Mouse (Mus musculus) heart, embryonic 11.5 days (tissue): ENCODE results near the gene Tcf23. TPM values are rescaled to one million over a fixed set of nuclear protein-coding genes. Genes with fewer than 3 reads are reported as not detected.

Experiments
- ATAC-seq: fragments of 200-750 bp; cut with Nextera tagmentation; replicated peaks from 2 replicates; pipeline ENCODE4 v1.8.0; 2017; ENCODE audit warnings: moderate library complexity; ENCODE audit not compliant: insufficient number of reproducible peaks, low FRiP score, low TSS enrichment
- H3K27ac ChIP-seq: fragments of 300-500 bp; sonication (generic); 2 replicates; pipeline ENCODE4 v1.5.1; 2014; ENCODE audit warnings: mild to moderate bottlenecking, low read depth, low read length
- H3K27me3 ChIP-seq: fragments of 300-500 bp; sonication (generic); 2 replicates; pipeline ENCODE4 v1.6.1; 2014; ENCODE audit warnings: mild to moderate bottlenecking, low read length, mixed read lengths; ENCODE audit not compliant: control insufficient read depth, insufficient read depth
- H3K36me3 ChIP-seq: fragments of 300-500 bp; sonication (generic); 2 replicates; pipeline ENCODE4 v1.6.1; 2014; ENCODE audit warnings: mild to moderate bottlenecking, low read length, moderate library complexity, mixed read lengths; ENCODE audit not compliant: control insufficient read depth, insufficient read depth
- H3K4me1 ChIP-seq: fragments of 300-500 bp; sonication (generic); 2 replicates; pipeline ENCODE4 v1.6.1; 2014; ENCODE audit warnings: low read length; ENCODE audit not compliant: control insufficient read depth, insufficient read depth
- H3K4me2 ChIP-seq: fragments of 300-500 bp; sonication (generic); 2 replicates; pipeline ENCODE4 v1.6.1; 2014; ENCODE audit warnings: mild to moderate bottlenecking, moderate library complexity
- H3K4me3 ChIP-seq: fragments of 300-500 bp; sonication (generic); 2 replicates; pipeline ENCODE4 v1.5.1; 2014; ENCODE audit warnings: low read depth, low read length
- H3K9ac ChIP-seq: fragments of 300-500 bp; sonication (generic); 2 replicates; pipeline ENCODE4 v1.6.1; 2014; ENCODE audit warnings: mild to moderate bottlenecking, low read depth, low read length, moderate library complexity
- H3K9me3 ChIP-seq: fragments of 300-500 bp; sonication (generic); replicated peaks from 2 replicates; pipeline ENCODE4 v1.6.1; 2016; ENCODE audit warnings: low read length; ENCODE audit not compliant: control insufficient read depth
- WGBS: fragments of 180-500 bp; shearing (Covaris S2); extraction: QIAGEN DNeasy Blood & Tissue Kit; methylation state at CpG from one replicate; pipeline ENCODE4 v1.1.7; 2014; ENCODE audit not compliant: insufficient replicate concordance; 5-methylcytosine and 5-hydroxymethylcytosine counted together
- polyA plus RNA-seq: library from polyadenylated mRNA; unstranded; fragments of >200 nt; fragmentation: Nextera tagmentation; extraction: Ambion mirVana; gene quantifications from 2 replicates; pipeline ENCODE4 v1.2.1, GENCODE M21; 2014

The Tcf23 gene
- polyA plus RNA-seq, 1 experiment from 2014 or later, result 0.04 TPM

- WGBS, result 74% methylated on average over 3 of the region's 3 CpGs
- no peak overlapping the region for H3K9ac ChIP-seq
- H3K4me3 ChIP-seq, result no peak overlapping the region
- no peaks in the 10 kb centered on the region for H3K9me3 ChIP-seq
- peaks cover 4% of the 10 kb centered on the region for H3K4me1 ChIP-seq
- ATAC-seq, result no peak
- H3K27me3 ChIP-seq, result no peaks in the 10 kb centered on the region
- H3K27ac ChIP-seq, result no peak overlapping the region
- no peak overlapping the region for H3K4me2 ChIP-seq
- H3K36me3 ChIP-seq, result no peaks in the 10 kb centered on the region
Observed at GRCm38 (mm10) chr5:30963916-30964315, 4.5 kb upstream of the Tcf23 start.

GRCm38 (mm10) chr5:30966189-30966588, 2.3 kb upstream of the Tcf23 start:
- Histone ChIP-seq H3K4me1 (no peaks in the 10 kb centered on the region), H3K27ac (no peak overlapping the region), H3K4me2 (no peak overlapping the region), H3K9ac (no peak overlapping the region), H3K4me3 (no peak overlapping the region), H3K9me3 (no peaks in the 10 kb centered on the region), H3K27me3 (no peaks in the 10 kb centered on the region), H3K36me3 (no peaks in the 10 kb centered on the region)
- no peak for ATAC-seq
- WGBS, result 81% methylated on average over 4 of the region's 4 CpGs

- H3K27me3 ChIP-seq, result no peaks in the 10 kb centered on the region
- no peaks in the 10 kb centered on the region for H3K4me1 ChIP-seq
- no peak for ATAC-seq
- no peak overlapping the region for H3K4me2 ChIP-seq
- WGBS, result 65% methylated on average over 2 of the region's 2 CpGs
- H3K4me3 ChIP-seq, result no peak overlapping the region
- no peak overlapping the region for H3K27ac ChIP-seq
- H3K9me3 ChIP-seq, result no peaks in the 10 kb centered on the region
- no peak overlapping the region for H3K9ac ChIP-seq
- no peaks in the 10 kb centered on the region for H3K36me3 ChIP-seq
Observed at GRCm38 (mm10) chr5:30969440-30969839, 978 bp downstream of the Tcf23 start.

- Histone ChIP-seq H3K4me3 (no peak overlapping the region), H3K4me2 (no peak overlapping the region), H3K36me3 (no peaks in the 10 kb centered on the region), H3K4me1 (no peaks in the 10 kb centered on the region), H3K9ac (no peak overlapping the region), H3K27ac (no peak overlapping the region), H3K27me3 (no peaks in the 10 kb centered on the region), H3K9me3 (no peaks in the 10 kb centered on the region)
- ATAC-seq, result no peak
- WGBS, result 65% methylated on average over 9 of the region's 9 CpGs
Observed at GRCm38 (mm10) chr5:30974870-30975656, 6.6 kb downstream of the Tcf23 start.

GRCm38 (mm10) chr5:30982357-30982756, 13.9 kb downstream of the Tcf23 start:
- H3K4me1 ChIP-seq, result no peaks in the 10 kb centered on the region
- no peak overlapping the region for H3K27ac ChIP-seq
- no peaks in the 10 kb centered on the region for H3K27me3 ChIP-seq
- H3K9ac ChIP-seq, result no peak overlapping the region
- H3K36me3 ChIP-seq, result no peaks in the 10 kb centered on the region
- H3K4me2 ChIP-seq, result no peak overlapping the region
- H3K4me3 ChIP-seq, result no peak overlapping the region
- no peak for ATAC-seq
- no peaks in the 10 kb centered on the region for H3K9me3 ChIP-seq
- WGBS, result 20% methylated on average over 2 of the region's 2 CpGs

- ATAC-seq, result no peak
- no peaks in the 10 kb centered on the region for H3K36me3 ChIP-seq
- H3K4me2 ChIP-seq, result no peak overlapping the region
- no peaks in the 10 kb centered on the region for H3K27me3 ChIP-seq
- no peak overlapping the region for H3K4me3 ChIP-seq
- no peak overlapping the region for H3K27ac ChIP-seq
- no peaks in the 10 kb centered on the region for H3K9me3 ChIP-seq
- 73% methylated on average over 5 of the region's 5 CpGs for WGBS
- peaks cover 6% of the 10 kb centered on the region for H3K4me1 ChIP-seq
- no peak overlapping the region for H3K9ac ChIP-seq
Observed at GRCm38 (mm10) chr5:30992980-30993676, 24.7 kb downstream of the Tcf23 start.

- Histone ChIP-seq H3K4me1 (peaks cover 6% of the 10 kb centered on the region), H3K4me3 (no peak overlapping the region), H3K9me3 (no peaks in the 10 kb centered on the region), H3K27ac (no peak overlapping the region), H3K36me3 (no peaks in the 10 kb centered on the region), H3K27me3 (no peaks in the 10 kb centered on the region), H3K9ac (no peak overlapping the region), H3K4me2 (no peak overlapping the region)
- WGBS, result 68% methylated on average over 3 of the region's 3 CpGs
- no peak for ATAC-seq
Observed at GRCm38 (mm10) chr5:30994074-30994473, 25.6 kb downstream of the Tcf23 start.

GRCm38 (mm10) chr5:30994910-30995635, 26.6 kb downstream of the Tcf23 start:
- no peaks in the 10 kb centered on the region for H3K36me3 ChIP-seq
- ATAC-seq, result no peak
- H3K4me3 ChIP-seq, result no peak overlapping the region
- H3K4me2 ChIP-seq, result no peak overlapping the region
- H3K9ac ChIP-seq, result peak overlapping the region; percentile 46; the same call in 1 of the 2 replicates
- H3K27ac ChIP-seq, result peak overlapping the region; percentile 80
- 43% methylated on average over 11 of the region's 11 CpGs for WGBS
- peaks cover 6% of the 10 kb centered on the region for H3K4me1 ChIP-seq
- H3K9me3 ChIP-seq, result no peaks in the 10 kb centered on the region
- no peaks in the 10 kb centered on the region for H3K27me3 ChIP-seq
